Mouse (Mus musculus): Measurements from ENCODE around the gene Myrip. TPM values are rescaled to one million over a fixed set of nuclear protein-coding genes. Genes with fewer than 3 reads are reported as not detected.

Gene Myrip
- polyA plus RNA-seq, 1 experiment from 2014 or later: 2.9 TPM

DNA sequence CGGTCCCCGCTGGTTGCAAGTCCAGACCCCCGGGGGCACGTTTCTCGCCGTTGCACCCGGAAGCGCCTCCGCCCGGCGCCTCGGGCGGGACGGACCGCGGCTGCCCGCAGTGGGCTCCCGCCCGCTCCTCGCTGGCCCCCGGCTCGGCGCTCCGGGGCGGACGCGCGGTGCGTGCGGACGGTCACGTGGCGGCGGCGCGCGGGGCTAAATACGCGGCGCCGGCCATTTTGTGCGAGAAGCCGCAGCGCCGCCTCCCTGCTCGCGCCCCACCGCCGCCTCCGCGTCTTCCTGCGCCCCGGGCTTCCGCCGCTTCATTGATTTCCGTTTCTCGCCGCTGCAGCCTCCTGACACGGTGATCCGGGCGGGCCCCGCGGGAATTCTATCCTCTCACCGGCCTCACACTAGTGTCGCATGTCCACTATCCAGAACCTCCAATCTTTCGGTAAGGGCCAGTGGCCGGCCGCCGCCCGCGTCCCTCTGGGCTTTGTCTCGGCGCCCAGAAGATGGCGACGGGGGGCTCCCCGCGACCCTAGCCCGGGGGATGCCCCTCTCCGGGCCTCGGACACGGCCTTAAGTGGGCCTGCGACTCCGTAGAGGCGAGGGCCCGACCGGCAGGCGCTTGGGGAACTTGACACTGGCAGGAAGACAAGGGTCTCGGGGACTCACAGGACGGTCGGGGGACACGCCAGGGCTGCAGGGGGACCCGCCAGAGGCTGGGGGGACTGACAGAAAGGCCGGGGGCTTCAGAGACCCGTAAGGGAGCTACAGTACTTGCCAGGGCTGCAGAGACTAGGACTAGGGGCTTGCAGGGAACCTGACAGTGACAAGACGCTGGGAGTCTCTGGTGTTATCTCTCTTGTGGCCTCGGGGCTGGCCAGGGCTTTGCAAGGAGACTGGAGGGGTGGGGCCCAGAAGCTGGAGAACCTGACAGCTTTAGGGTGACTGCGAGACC, 191.4 kb downstream of the Myrip start:
- peak overlapping the region; percentile 91 for H3K4me2 ChIP-seq (replicated peaks)
- H3K4me3 ChIP-seq: peak overlapping the region; percentile 89
- H3K9ac ChIP-seq: peak overlapping the region; percentile 100
- no peaks in the 10 kb centered on the region for H3K27me3 ChIP-seq
- ATAC-seq (ENCODE audit: low FRiP score): peak; percentile 84
- H3K36me3 ChIP-seq: peaks cover 26% of the 10 kb centered on the region
- H3K27ac ChIP-seq: peak overlapping the region; percentile 94
- H3K4me1 ChIP-seq: peaks cover 20% of the 10 kb centered on the region
- WGBS: under 1% methylated on average over 79 of the region's 97 CpGs
- no peaks in the 10 kb centered on the region for H3K9me3 ChIP-seq (replicated peaks)

DNA sequence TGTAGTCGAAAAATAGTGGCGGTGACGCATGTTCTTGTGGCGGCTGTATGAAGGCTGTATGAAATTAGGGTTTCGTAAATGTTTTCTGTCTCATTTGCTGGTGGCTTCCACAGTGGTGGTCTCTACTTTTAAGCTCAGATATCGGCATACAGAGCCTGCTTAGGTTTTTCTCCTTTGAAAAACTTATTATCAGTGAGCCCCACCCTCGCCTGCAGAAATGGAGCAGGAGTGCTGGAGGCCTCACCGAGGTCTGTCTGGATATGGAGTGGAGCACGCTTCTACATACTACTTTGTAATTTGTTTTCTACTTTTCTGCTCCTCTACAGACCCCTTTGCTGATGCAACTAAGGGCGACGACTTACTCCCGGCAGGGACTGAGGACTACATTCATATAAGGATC, 192.5 kb downstream of the Myrip start:
- Histone ChIP-seq H3K4me1 (peaks cover 20% of the 10 kb centered on the region), H3K9me3 (replicated peaks) (no peaks in the 10 kb centered on the region), H3K4me2 (replicated peaks) (peak overlapping the region; percentile 91), H3K36me3 (peaks cover 26% of the 10 kb centered on the region), H3K4me3 (peak overlapping the region; percentile 89), H3K27ac (no peak overlapping the region), H3K27me3 (no peaks in the 10 kb centered on the region), H3K9ac (peak overlapping the region; percentile 100)
- WGBS: 81% methylated on average over 12 of the region's 12 CpGs
- no peak for ATAC-seq (ENCODE audit: low FRiP score)

DNA sequence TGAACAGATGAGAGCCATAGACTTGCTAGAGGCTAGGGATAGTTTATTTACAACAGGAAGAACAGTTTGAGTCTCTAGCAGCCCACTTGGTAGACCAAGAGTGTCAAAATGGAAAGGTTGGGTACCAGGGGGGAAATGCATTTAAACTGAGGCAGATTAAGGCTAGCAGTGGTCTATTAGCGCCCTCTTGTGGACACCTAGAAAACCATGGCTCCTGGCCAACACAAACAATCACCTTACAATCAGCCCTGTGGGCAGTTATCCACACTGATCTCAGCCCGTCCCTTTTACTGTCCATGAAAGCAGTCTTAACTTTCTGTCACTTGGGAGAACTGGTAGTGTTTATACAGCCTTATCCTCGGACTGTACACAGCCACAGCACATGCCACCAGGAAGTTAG, 195.4 kb downstream of the Myrip start:
- WGBS: 8% methylated on average over 3 of the region's 3 CpGs

DNA sequence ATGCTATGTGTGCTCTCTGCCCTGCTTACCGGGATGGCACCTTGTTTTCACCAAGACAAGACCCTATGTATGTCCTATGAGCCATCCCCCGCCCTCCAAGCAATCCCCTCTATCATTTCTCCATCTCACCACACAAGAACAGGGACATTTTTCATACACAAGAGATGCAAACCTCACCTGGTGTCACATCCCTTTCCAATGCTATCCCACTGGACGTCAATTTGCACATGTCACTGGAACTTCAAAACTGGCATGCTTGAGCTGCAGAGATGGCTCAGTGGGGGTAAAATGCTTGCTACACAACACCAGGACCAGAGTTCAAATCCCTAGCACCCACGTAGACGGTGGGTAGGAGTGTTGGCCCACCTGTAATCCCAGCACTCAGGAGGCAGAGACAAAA, 196.7 kb downstream of the Myrip start:
- H3K9ac ChIP-seq: no peak overlapping the region
- H3K4me1 ChIP-seq: peaks cover 17% of the 10 kb centered on the region
- no peaks in the 10 kb centered on the region for H3K9me3 ChIP-seq (replicated peaks)
- no peak overlapping the region for H3K4me3 ChIP-seq
- H3K36me3 ChIP-seq: peaks cover 26% of the 10 kb centered on the region
- no peak for ATAC-seq (ENCODE audit: low FRiP score)
- WGBS: 83% methylated on average over 5 of the region's 5 CpGs
- H3K4me2 ChIP-seq (replicated peaks): no peak overlapping the region
- H3K27ac ChIP-seq: no peak overlapping the region
- H3K27me3 ChIP-seq: no peaks in the 10 kb centered on the region

More for the DNA sequence above, 195.4 kb downstream of the Myrip start:
- H3K27ac ChIP-seq: no peak overlapping the region
- H3K9ac ChIP-seq: no peak overlapping the region
- ATAC-seq (ENCODE audit: low FRiP score): no peak
- H3K36me3 ChIP-seq: peaks cover 26% of the 10 kb centered on the region
- peaks cover 20% of the 10 kb centered on the region for H3K4me1 ChIP-seq
- no peaks in the 10 kb centered on the region for H3K27me3 ChIP-seq
- H3K9me3 ChIP-seq (replicated peaks): no peaks in the 10 kb centered on the region
- H3K4me3 ChIP-seq: no peak overlapping the region
- H3K4me2 ChIP-seq (replicated peaks): no peak overlapping the region

DNA sequence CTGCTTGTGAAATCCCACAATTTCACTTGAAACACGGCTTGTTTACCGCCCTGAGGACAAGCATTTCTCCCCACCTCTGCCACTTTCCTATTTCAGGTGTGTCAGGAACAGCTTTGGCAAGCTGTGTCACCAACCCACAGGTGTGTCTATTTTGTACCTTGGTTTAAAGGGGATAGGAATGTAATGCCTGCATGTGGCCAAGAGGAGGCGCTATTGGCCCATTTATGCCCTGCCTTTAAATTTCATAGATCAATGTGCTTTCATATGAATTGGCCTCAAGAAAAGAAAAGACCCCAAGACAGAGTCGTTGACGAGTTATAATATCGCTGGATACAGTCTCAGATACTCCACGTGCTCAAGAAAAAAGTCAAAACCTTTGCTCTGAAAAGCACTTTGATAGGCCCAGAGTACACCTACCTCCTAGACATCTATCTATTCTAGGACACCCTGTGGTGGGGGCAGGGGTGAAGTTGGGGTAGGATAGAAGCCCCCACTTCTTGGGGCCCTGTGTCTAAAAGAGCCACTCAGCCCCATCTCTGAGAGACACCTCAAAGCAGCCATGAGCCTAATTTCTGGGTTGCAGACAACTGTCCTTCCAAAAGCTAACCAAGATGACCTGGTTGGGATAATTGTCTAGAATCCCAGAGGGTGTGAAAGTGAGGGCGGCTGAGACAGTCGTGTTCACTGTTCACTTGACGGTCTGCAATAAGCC, 200.0 kb downstream of the Myrip start:
- no peaks in the 10 kb centered on the region for H3K9me3 ChIP-seq (replicated peaks)
- H3K4me2 ChIP-seq (replicated peaks): no peak overlapping the region
- no peaks in the 10 kb centered on the region for H3K27me3 ChIP-seq
- no peak overlapping the region for H3K4me3 ChIP-seq
- H3K4me1 ChIP-seq: no peaks in the 10 kb centered on the region
- no peak for ATAC-seq (ENCODE audit: low FRiP score)
- no peak overlapping the region for H3K9ac ChIP-seq
- no peak overlapping the region for H3K27ac ChIP-seq
- H3K36me3 ChIP-seq: 0 out of 2 replicates have a peak, but pooled peaks cover 1% of the 10 kb centered on the region
- 41% methylated on average over 10 of the region's 10 CpGs for WGBS

DNA sequence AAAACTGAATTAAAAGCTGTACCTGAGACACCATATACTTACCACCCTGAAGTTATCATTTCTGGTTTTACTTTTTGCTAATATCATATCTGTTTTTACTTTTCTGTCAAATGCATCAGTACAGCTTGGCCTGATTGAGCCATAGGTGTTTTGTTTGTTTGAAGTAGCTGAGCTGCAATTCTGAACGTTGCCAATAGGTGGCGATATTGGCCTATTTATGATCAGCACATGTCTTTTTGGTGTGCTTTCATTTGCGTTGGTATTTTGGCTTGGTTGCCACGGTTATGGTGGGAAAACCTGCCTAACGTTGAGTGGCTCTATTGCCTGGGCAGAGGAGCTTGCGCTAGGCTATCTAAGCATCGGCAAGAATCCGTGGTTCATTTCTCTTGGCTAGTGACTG, 200.7 kb downstream of the Myrip start:
- no peak for ATAC-seq (ENCODE audit: low FRiP score)
- 5% methylated on average over 8 of the region's 8 CpGs for WGBS
- H3K27me3 ChIP-seq: no peaks in the 10 kb centered on the region
- H3K4me1 ChIP-seq: no peaks in the 10 kb centered on the region
- no peak overlapping the region for H3K9ac ChIP-seq
- no peaks in the 10 kb centered on the region for H3K36me3 ChIP-seq
- no peak overlapping the region for H3K4me3 ChIP-seq
- H3K4me2 ChIP-seq (replicated peaks): no peak overlapping the region
- peaks cover 4% of the 10 kb centered on the region; the same call in 1 of the 2 replicates for H3K9me3 ChIP-seq (replicated peaks)
- H3K27ac ChIP-seq: no peak overlapping the region

DNA sequence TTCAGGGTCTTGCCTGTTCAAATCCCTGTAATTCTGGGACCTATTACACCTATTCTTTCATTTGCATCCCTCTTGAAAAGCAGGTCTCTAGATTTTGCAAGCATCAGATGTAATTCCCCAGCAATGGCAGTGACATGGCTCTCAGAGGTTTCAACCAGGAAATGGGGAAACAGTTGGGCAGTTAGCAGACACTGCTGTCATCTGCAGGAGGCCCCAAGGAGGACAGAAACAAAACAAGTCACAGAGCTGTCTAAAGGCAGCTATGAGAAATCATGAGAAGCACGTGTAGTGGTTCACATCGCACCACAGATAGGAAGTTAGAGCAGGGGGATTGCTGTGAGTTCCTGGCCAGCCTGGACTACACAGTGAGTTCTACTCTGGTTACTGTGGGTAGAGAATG, 203.1 kb downstream of the Myrip start:
- Histone ChIP-seq H3K9ac (no peak overlapping the region), H3K27ac (no peak overlapping the region), H3K4me3 (no peak overlapping the region), H3K9me3 (replicated peaks) (peaks cover 5% of the 10 kb centered on the region; the same call in 1 of the 2 replicates), H3K4me1 (no peaks in the 10 kb centered on the region), H3K4me2 (replicated peaks) (no peak overlapping the region), H3K27me3 (no peaks in the 10 kb centered on the region), H3K36me3 (no peaks in the 10 kb centered on the region)
- no peak for ATAC-seq (ENCODE audit: low FRiP score)
- 89% methylated on average over 2 of the region's 2 CpGs for WGBS

DNA sequence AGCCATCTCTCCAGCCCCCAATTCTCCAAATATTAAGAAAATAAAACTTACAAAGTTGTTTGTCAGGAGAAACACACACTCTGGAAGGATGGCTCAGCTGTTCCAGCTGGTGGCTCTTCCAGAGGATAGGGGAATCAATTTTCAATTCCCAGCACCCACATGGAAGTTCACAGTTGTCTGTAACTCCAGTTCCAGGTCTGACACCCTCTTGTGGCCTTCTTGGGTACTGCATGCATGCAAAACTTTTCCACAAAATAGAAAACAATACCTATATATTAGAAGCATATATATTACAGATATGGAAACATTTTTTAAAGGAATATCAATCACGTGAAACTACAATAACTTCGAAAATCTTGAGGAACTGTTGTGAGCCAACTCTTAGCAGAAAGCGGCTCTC, 210.5 kb downstream of the Myrip start:
- H3K9ac ChIP-seq: no peak overlapping the region
- no peak overlapping the region for H3K27ac ChIP-seq
- no peak overlapping the region for H3K4me2 ChIP-seq (replicated peaks)
- peaks cover 3% of the 10 kb centered on the region; the same call in 1 of the 2 replicates for H3K9me3 ChIP-seq (replicated peaks)
- H3K4me1 ChIP-seq: no peaks in the 10 kb centered on the region
- 78% methylated on average over 3 of the region's 3 CpGs for WGBS
- no peaks in the 10 kb centered on the region for H3K36me3 ChIP-seq
- ATAC-seq (ENCODE audit: low FRiP score): no peak
- H3K27me3 ChIP-seq: no peaks in the 10 kb centered on the region
- H3K4me3 ChIP-seq: no peak overlapping the region

DNA sequence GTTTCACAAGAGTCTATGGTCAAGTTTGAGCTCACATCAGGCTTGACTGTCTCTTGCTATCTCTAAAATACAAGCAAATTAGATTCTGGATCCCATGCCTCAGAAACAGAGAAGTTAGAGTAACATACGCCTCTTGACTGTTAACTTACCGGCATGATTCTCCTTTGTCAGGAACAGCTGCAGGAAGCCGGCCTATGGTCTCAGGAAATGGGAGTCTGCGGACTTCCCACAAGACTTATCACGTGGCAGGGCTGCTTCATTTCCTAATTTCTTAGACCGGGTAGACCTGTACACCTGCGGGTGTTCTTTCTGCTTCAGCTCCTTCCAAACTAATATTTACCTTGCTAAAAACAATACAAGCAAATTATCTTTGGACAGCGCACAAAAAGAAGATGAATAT, 215.4 kb downstream of the Myrip start:
- no peak overlapping the region for H3K4me3 ChIP-seq
- WGBS: 85% methylated on average over 8 of the region's 8 CpGs
- H3K36me3 ChIP-seq: no peaks in the 10 kb centered on the region
- H3K9me3 ChIP-seq (replicated peaks): no peaks in the 10 kb centered on the region
- ATAC-seq (ENCODE audit: low FRiP score): no peak
- no peak overlapping the region for H3K27ac ChIP-seq
- H3K4me1 ChIP-seq: no peaks in the 10 kb centered on the region
- H3K9ac ChIP-seq: no peak overlapping the region
- H3K4me2 ChIP-seq (replicated peaks): no peak overlapping the region
- H3K27me3 ChIP-seq: no peaks in the 10 kb centered on the region

DNA sequence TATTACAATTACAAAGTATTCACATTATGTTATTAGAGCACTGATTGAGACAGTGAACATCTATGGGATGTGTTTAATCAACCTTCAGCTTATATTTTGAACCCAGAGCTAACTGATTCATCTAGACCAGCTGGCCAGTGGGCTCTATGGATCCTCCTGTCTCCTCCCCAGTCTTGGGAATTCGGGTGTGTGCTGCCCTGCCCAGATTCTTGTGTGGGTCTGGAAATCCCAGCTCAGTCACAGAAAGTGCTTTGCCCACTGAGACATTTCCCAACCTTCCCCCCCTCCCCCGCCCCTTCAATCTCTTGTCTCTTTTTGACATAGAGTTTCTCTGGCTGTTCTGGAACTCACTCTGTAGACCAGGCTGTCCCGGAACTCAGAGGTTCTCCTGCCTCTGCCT, 217.6 kb downstream of the Myrip start:
- WGBS: 79% methylated on average over 3 of the region's 3 CpGs
- H3K4me2 ChIP-seq (replicated peaks): no peak overlapping the region
- no peaks in the 10 kb centered on the region for H3K9me3 ChIP-seq (replicated peaks)
- H3K9ac ChIP-seq: no peak overlapping the region
- H3K4me3 ChIP-seq: no peak overlapping the region
- H3K36me3 ChIP-seq: no peaks in the 10 kb centered on the region
- no peaks in the 10 kb centered on the region for H3K27me3 ChIP-seq
- no peak overlapping the region for H3K27ac ChIP-seq
- ATAC-seq (ENCODE audit: low FRiP score): no peak
- H3K4me1 ChIP-seq: no peaks in the 10 kb centered on the region

DNA sequence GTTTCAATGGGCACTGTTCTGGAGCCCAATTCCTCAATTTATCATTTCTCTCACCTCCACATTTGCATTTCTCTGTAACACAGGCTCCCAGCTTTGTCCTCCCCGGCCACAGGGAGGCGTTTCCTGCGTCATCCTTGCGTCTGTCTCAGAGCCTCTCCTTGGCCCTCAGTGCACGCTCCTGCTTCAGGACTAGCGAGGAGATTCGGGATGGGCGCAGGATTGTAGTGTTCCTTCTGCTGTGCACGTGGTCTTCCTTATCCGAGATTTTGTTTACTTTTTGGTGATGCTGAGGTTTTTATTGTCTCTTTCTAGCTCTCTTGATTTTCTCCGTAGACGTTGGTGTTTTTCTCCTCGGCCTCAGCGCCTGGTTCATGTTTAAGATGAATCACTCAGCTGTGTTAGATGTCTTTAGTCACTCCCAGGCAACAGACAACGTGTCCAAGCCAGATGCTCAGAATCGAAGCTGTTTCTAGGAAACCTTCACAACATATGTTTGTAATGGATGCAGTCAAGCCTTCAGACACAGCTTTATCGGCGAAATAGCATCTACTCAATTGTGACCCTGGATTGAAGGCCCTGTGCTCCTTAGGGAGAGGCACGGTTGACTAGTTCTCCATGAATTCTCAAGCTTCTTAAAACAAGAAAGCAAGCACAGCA, 218.3 kb downstream of the Myrip start:
- H3K4me3 ChIP-seq: no peak overlapping the region
- no peaks in the 10 kb centered on the region for H3K27me3 ChIP-seq
- no peaks in the 10 kb centered on the region for H3K4me1 ChIP-seq
- H3K9me3 ChIP-seq (replicated peaks): no peaks in the 10 kb centered on the region
- H3K9ac ChIP-seq: no peak overlapping the region
- 54% methylated on average over 19 of the region's 19 CpGs for WGBS
- no peaks in the 10 kb centered on the region for H3K36me3 ChIP-seq
- H3K27ac ChIP-seq: no peak overlapping the region
- H3K4me2 ChIP-seq (replicated peaks): 0 out of 2 replicates have a peak overlapping the region, but pooled peaks have one; percentile 15
- ATAC-seq (ENCODE audit: low FRiP score): no peak; the same call in 1 of the 2 replicates

DNA sequence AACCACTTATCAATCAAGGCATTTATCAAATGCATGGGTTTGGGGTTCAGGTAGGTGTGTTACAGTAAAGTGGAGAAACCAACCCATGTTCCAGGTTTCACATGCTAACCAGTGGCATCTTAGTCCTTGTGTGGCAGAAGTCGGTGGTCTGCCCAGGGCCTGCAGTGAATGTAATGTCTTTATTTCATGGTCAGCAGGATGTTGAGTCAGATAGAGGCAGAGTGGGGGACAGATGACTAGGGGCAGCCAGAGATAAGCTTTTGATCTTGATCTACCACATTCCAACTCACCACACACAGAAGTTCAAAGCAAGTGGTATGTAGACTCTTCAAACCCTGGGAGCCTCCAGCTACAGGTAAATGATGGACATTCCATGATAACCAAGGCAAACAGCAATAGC, 219.8 kb downstream of the Myrip start:
- ATAC-seq (ENCODE audit: low FRiP score): no peak
- Histone ChIP-seq H3K4me2 (replicated peaks) (no peak overlapping the region), H3K9me3 (replicated peaks) (no peaks in the 10 kb centered on the region), H3K4me3 (no peak overlapping the region), H3K36me3 (no peaks in the 10 kb centered on the region), H3K27me3 (no peaks in the 10 kb centered on the region), H3K9ac (no peak overlapping the region), H3K4me1 (no peaks in the 10 kb centered on the region), H3K27ac (no peak overlapping the region)
- WGBS: 100% methylated on average over 1 of the region's 1 CpGs
